Mouse (Mus musculus): ENCODE measurements around the gene Atp13a2. TPM values are rescaled to one million over a fixed set of nuclear protein-coding genes. Genes with fewer than 3 reads are reported as not detected.

Gene Atp13a2
- total and polyA plus RNA-seq, 3 experiments: 21.4 to 67.7 (median 22.3) TPM

DNA sequence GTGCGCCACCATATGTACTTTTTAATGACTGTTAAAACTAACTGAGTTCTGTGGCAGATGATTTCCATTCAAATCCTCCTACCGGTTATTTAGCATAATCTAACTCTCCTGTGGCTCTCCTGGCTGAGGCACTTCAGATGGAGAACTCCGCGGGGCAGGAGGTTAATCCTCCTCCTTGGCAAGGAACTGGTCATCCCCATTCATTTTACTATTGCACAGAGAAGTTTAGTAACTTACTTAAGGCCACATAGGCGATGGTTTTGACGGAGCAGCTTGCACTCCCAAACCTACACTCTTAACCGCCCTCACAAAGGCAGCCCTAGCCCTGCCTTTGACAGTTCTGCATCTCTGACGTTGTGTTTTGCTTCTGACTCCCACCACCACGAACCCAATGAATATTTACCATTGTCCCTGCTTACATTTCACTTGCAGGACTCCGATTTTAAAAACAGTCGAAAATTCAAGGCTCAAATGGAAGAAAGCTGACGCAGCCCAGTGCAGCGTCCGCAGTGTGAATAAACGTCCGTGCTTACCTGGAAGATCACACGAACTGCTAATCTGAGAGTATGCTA lies 29.5 kb upstream of the Atp13a2 start:
- peaks cover 24% of the 10 kb centered on the region for H3K27me3 ChIP-seq (ENCODE audit: insufficient read depth, low read length)
- H3K36me3 ChIP-seq (replicated peaks): no peaks in the 10 kb centered on the region
- ATAC-seq (ENCODE audit: extremely low read depth, insufficient number of reproducible peaks, low FRiP score, poor library complexity, severe bottlenecking): no peak
- H3K4me1 ChIP-seq (ENCODE audit: insufficient read depth, low read depth, low read length): peaks cover 14% of the 10 kb centered on the region
- no peak for DNase-seq (ENCODE audit: low spot score)
- TF ChIP-seq CTCF (IDR thresholded peaks at IDR 0.05; ENCODE audit: low read depth, low read length) (no peak), GATA1 (IDR thresholded peaks at IDR 0.05; ENCODE audit: borderline replicate concordance, low read length) (no peak), GATA2 (IDR thresholded peaks at IDR 0.05; ENCODE audit: borderline replicate concordance, low read depth, low read length) (no peak), POLR2AphosphoS5 (IDR thresholded peaks at IDR 0.05; ENCODE audit: insufficient replicate concordance, low read depth, low read length) (no peak), TAL1 (conservative IDR thresholded peaks at IDR 0.05; ENCODE audit: low read depth, low read length) (no peak)
- H3K9me3 ChIP-seq (replicated peaks): no peaks in the 10 kb centered on the region
- H3K4me3 ChIP-seq (ENCODE audit: low read depth, low read length): no peak overlapping the region

GRCm38 (mm10) chr4:140957725-140958124 lies 28.9 kb upstream of the Atp13a2 start:
- Histone ChIP-seq H3K36me3 (replicated peaks) (peaks cover 3% of the 10 kb centered on the region), H3K27me3 (ENCODE audit: insufficient read depth, low read length) (peaks cover 24% of the 10 kb centered on the region), H3K9me3 (replicated peaks) (no peaks in the 10 kb centered on the region), H3K4me1 (ENCODE audit: insufficient read depth, low read depth, low read length) (peaks cover 17% of the 10 kb centered on the region), H3K4me3 (ENCODE audit: low read depth, low read length) (no peak overlapping the region)
- DNase-seq (ENCODE audit: low spot score): peak; percentile 39
- no peak for ATAC-seq (ENCODE audit: extremely low read depth, insufficient number of reproducible peaks, low FRiP score, poor library complexity, severe bottlenecking)
- TF ChIP-seq CTCF (IDR thresholded peaks at IDR 0.05; ENCODE audit: low read depth, low read length): peak; percentile 98
- TF ChIP-seq GATA1 (IDR thresholded peaks at IDR 0.05; ENCODE audit: borderline replicate concordance, low read length): no peak

DNA sequence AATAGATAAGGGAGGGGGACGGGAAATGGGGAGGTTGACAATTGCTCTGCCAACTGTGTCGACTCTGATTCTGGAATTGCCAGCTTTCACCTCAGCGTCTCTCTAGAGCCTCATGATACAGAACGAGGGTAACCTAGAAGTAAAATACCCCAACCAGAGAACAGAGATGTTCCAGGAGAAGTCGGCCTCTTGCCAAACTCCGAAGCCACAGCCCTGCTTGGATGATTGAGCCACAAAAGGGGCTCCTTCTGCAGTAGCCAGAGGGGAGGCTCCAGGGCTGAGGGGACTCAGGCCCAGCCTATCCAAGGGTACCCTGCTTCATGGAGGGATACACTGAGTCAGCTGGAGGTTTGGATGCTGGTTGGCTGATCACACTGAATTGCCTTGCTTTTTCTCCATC lies 28.4 kb upstream of the Atp13a2 start:
- ATAC-seq (ENCODE audit: extremely low read depth, insufficient number of reproducible peaks, low FRiP score, poor library complexity, severe bottlenecking): no peak
- Histone ChIP-seq H3K27me3 (ENCODE audit: insufficient read depth, low read length) (peaks cover 24% of the 10 kb centered on the region), H3K4me1 (ENCODE audit: insufficient read depth, low read depth, low read length) (peaks cover 23% of the 10 kb centered on the region), H3K36me3 (replicated peaks) (peaks cover 8% of the 10 kb centered on the region), H3K4me3 (ENCODE audit: low read depth, low read length) (no peak overlapping the region), H3K9me3 (replicated peaks) (no peaks in the 10 kb centered on the region)
- DNase-seq (ENCODE audit: low spot score): no peak
- no peak for TF ChIP-seq CTCF (IDR thresholded peaks at IDR 0.05; ENCODE audit: low read depth, low read length)
- no peak for TF ChIP-seq GATA2 (IDR thresholded peaks at IDR 0.05; ENCODE audit: borderline replicate concordance, low read depth, low read length)
- no peak for TF ChIP-seq TAL1 (conservative IDR thresholded peaks at IDR 0.05; ENCODE audit: low read depth, low read length)
- TF ChIP-seq POLR2AphosphoS5 (IDR thresholded peaks at IDR 0.05; ENCODE audit: insufficient replicate concordance, low read depth, low read length): no peak
- no peak for TF ChIP-seq GATA1 (IDR thresholded peaks at IDR 0.05; ENCODE audit: borderline replicate concordance, low read length)

GRCm38 (mm10) chr4:140959128-140959679 lies 27.5 kb upstream of the Atp13a2 start:
- H3K9me3 ChIP-seq (replicated peaks): no peaks in the 10 kb centered on the region
- DNase-seq (ENCODE audit: low spot score) (no peak), ATAC-seq (ENCODE audit: extremely low read depth, insufficient number of reproducible peaks, low FRiP score, poor library complexity, severe bottlenecking) (no peak)
- TF ChIP-seq TAL1 (conservative IDR thresholded peaks at IDR 0.05; ENCODE audit: low read depth, low read length) (no peak), CTCF (IDR thresholded peaks at IDR 0.05; ENCODE audit: low read depth, low read length) (no peak), GATA1 (IDR thresholded peaks at IDR 0.05; ENCODE audit: borderline replicate concordance, low read length) (no peak), POLR2AphosphoS5 (IDR thresholded peaks at IDR 0.05; ENCODE audit: insufficient replicate concordance, low read depth, low read length) (no peak), GATA2 (IDR thresholded peaks at IDR 0.05; ENCODE audit: borderline replicate concordance, low read depth, low read length) (no peak)
- peaks cover 24% of the 10 kb centered on the region for H3K27me3 ChIP-seq (ENCODE audit: insufficient read depth, low read length)
- no peak overlapping the region for H3K4me3 ChIP-seq (ENCODE audit: low read depth, low read length)
- peaks cover 30% of the 10 kb centered on the region for H3K4me1 ChIP-seq (ENCODE audit: insufficient read depth, low read depth, low read length)
- H3K36me3 ChIP-seq (replicated peaks): peaks cover 16% of the 10 kb centered on the region

- Histone ChIP-seq H3K9me3 (replicated peaks) (no peaks in the 10 kb centered on the region), H3K4me3 (ENCODE audit: low read depth, low read length) (no peak overlapping the region), H3K4me1 (ENCODE audit: insufficient read depth, low read depth, low read length) (peaks cover 37% of the 10 kb centered on the region), H3K36me3 (replicated peaks) (peaks cover 23% of the 10 kb centered on the region), H3K27me3 (ENCODE audit: insufficient read depth, low read length) (peaks cover 24% of the 10 kb centered on the region)
- TF ChIP-seq POLR2AphosphoS5 (IDR thresholded peaks at IDR 0.05; ENCODE audit: insufficient replicate concordance, low read depth, low read length) (no peak), GATA1 (IDR thresholded peaks at IDR 0.05; ENCODE audit: borderline replicate concordance, low read length) (no peak), CTCF (IDR thresholded peaks at IDR 0.05; ENCODE audit: low read depth, low read length) (no peak), GATA2 (IDR thresholded peaks at IDR 0.05; ENCODE audit: borderline replicate concordance, low read depth, low read length) (no peak), TAL1 (conservative IDR thresholded peaks at IDR 0.05; ENCODE audit: low read depth, low read length) (no peak)
- DNase-seq (ENCODE audit: low spot score) (no peak), ATAC-seq (ENCODE audit: extremely low read depth, insufficient number of reproducible peaks, low FRiP score, poor library complexity, severe bottlenecking) (no peak)
Measured at GRCm38 (mm10) chr4:140959715-140960479, 26.8 kb upstream of the Atp13a2 start.

- peak within 1 kb of the TSS; percentile 88 for H3K4me3 ChIP-seq (ENCODE audit: low read depth, low read length)
- ATAC-seq (ENCODE audit: extremely low read depth, insufficient number of reproducible peaks, low FRiP score, poor library complexity, severe bottlenecking) (peak; percentile 99), DNase-seq (ENCODE audit: low spot score) (peak; percentile 94)
- peaks cover 31% of the 10 kb centered on the region for H3K36me3 ChIP-seq (replicated peaks)
- peaks cover 20% of the 10 kb centered on the region for H3K27me3 ChIP-seq (ENCODE audit: insufficient read depth, low read length)
- H3K9me3 ChIP-seq (replicated peaks): no peaks in the 10 kb centered on the region
- TF ChIP-seq TAL1 (conservative IDR thresholded peaks at IDR 0.05; ENCODE audit: low read depth, low read length) (no peak), GATA2 (IDR thresholded peaks at IDR 0.05; ENCODE audit: borderline replicate concordance, low read depth, low read length) (no peak), POLR2AphosphoS5 (IDR thresholded peaks at IDR 0.05; ENCODE audit: insufficient replicate concordance, low read depth, low read length) (no peak), CTCF (IDR thresholded peaks at IDR 0.05; ENCODE audit: low read depth, low read length) (no peak), GATA1 (IDR thresholded peaks at IDR 0.05; ENCODE audit: borderline replicate concordance, low read length) (no peak)
- peaks cover 40% of the 10 kb centered on the region for H3K4me1 ChIP-seq (ENCODE audit: insufficient read depth, low read depth, low read length)
Measured at GRCm38 (mm10) chr4:140960781-140961466, 25.7 kb upstream of the Atp13a2 start, which contains the start of gene Sdhb. Sdhb (plus strand) TSS chr4:140961203.

Measured in G1E (cell line).